Mouse (Mus musculus) intestine, embryonic 16.5 days (tissue): ENCODE measurements around the gene Cd40. TPM values are rescaled to one million over a fixed set of nuclear protein-coding genes. Genes with fewer than 3 reads are reported as not detected.

Experiments
- ATAC-seq: fragments of 200-750 bp; cut with Nextera tagmentation; 2 replicates; pipeline ENCODE4 v1.8.0; 2017; ENCODE audit warnings: moderate TSS enrichment, moderate library complexity
- H3K27ac ChIP-seq: fragments of 300-500 bp; sonication (generic); 2 replicates; pipeline ENCODE4 v1.5.1; 2014; ENCODE audit warnings: mild to moderate bottlenecking, low read length
- H3K27me3 ChIP-seq: fragments of 300-500 bp; sonication (generic); replicated peaks from 2 replicates; pipeline ENCODE4 v1.6.1; 2014; ENCODE audit warnings: low read length, control low read depth, mixed read lengths; ENCODE audit not compliant: control insufficient read depth, insufficient read depth
- H3K36me3 ChIP-seq: fragments of 300-500 bp; sonication (generic); 2 replicates; pipeline ENCODE4 v1.6.1; 2014; ENCODE audit warnings: low read length, control low read depth; ENCODE audit not compliant: control insufficient read depth, insufficient read depth
- H3K4me1 ChIP-seq: fragments of 300-500 bp; sonication (generic); 2 replicates; pipeline ENCODE4 v1.6.1; 2014; ENCODE audit warnings: low read length, control low read depth, mixed read lengths; ENCODE audit not compliant: control insufficient read depth, insufficient read depth
- H3K4me2 ChIP-seq: fragments of 300-500 bp; sonication (generic); 2 replicates; pipeline ENCODE4 v1.6.1; 2014; ENCODE audit warnings: low read depth, low read length, control low read depth
- H3K4me3 ChIP-seq: fragments of 300-500 bp; sonication (generic); 2 replicates; pipeline ENCODE4 v1.5.1; 2014; ENCODE audit warnings: mild to moderate bottlenecking, low read length
- H3K9ac ChIP-seq: fragments of 300-500 bp; sonication (generic); 2 replicates; pipeline ENCODE4 v1.6.1; 2014; ENCODE audit warnings: low read depth, low read length
- H3K9me3 ChIP-seq: fragments of 300-500 bp; sonication (generic); 2 replicates; pipeline ENCODE4 v1.6.1; 2016; ENCODE audit warnings: low read length, control low read depth; ENCODE audit not compliant: control insufficient read depth
- WGBS: fragments of 180-500 bp; shearing (Covaris S2); extraction: QIAGEN DNeasy Blood & Tissue Kit; methylation state at CpG from one replicate; pipeline ENCODE4 v1.1.7; 2014; 5-methylcytosine and 5-hydroxymethylcytosine counted together
- polyA plus RNA-seq: library from polyadenylated mRNA; unstranded; fragments of >200 nt; fragmentation: Nextera tagmentation; extraction: Ambion mirVana; gene quantifications from 2 replicates; pipeline ENCODE4 v1.2.1, GENCODE M21; 2015

Cd40 gene
- 7.6 and 9.7 TPM in 2 replicates for polyA plus RNA-seq

GRCm38 (mm10) chr2:165054888-165055852, at the start of gene Cd40:
Gene Cd40 (plus strand): TSS chr2:165055627.
- Histone ChIP-seq H3K4me3 (peak within 1 kb of the TSS; percentile 51), H3K4me1 (peaks cover 16% of the 10 kb centered on the region; the same call in 1 of the 2 replicates), H3K9ac (peak within 1 kb of the TSS; percentile 65), H3K27ac (no peak within 1 kb of the TSS), H3K4me2 (peak within 1 kb of the TSS; percentile 60), H3K9me3 (no peaks in the 10 kb centered on the region), H3K36me3 (no peaks in the 10 kb centered on the region), H3K27me3 (0 out of 2 replicates have a peak, but pooled peaks cover 7% of the 10 kb centered on the region)
- WGBS, result 13% methylated on average over 25 of the region's 25 CpGs
- ATAC-seq, result peak; percentile 97

GRCm38 (mm10) chr2:165006813-165007212, 48.6 kb upstream of the Cd40 start:
- Histone ChIP-seq H3K36me3 (peaks cover 40% of the 10 kb centered on the region), H3K4me3 (no peak overlapping the region), H3K4me2 (no peak overlapping the region), H3K4me1 (no peaks in the 10 kb centered on the region), H3K9me3 (no peaks in the 10 kb centered on the region), H3K27ac (no peak overlapping the region), H3K27me3 (no peaks in the 10 kb centered on the region), H3K9ac (no peak overlapping the region)
- ATAC-seq, result no peak
- WGBS, result 88% methylated on average over 4 of the region's 4 CpGs

- WGBS, result 97% methylated on average over 1 of the region's 1 CpGs
- Histone ChIP-seq H3K4me2 (no peak overlapping the region), H3K4me3 (no peak overlapping the region), H3K36me3 (peaks cover 30% of the 10 kb centered on the region), H3K9ac (no peak overlapping the region), H3K9me3 (no peaks in the 10 kb centered on the region), H3K27me3 (no peaks in the 10 kb centered on the region), H3K4me1 (no peaks in the 10 kb centered on the region), H3K27ac (no peak overlapping the region)
- no peak for ATAC-seq
Observed at GRCm38 (mm10) chr2:165007986-165008385, 47.4 kb upstream of the Cd40 start.

DNA sequence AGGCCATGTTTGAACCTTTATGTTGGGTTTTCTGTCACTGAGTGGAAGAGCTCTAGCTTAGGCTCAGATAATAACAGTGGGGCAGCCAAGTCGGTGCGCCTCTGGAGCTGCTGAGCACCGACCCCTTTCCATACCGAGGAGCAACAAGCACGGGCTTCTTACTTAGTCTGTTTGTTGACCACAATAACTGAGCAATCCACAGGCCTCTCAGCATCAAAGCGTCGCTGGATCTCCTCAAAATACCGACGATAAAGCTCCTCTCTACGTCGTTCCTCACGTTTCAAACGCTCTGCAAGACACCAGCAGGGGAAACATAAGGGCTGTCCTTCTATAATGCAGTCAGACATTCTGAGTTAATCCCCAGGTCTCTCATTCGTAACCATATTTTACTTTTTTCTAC, 46.3 kb upstream of the Cd40 start:
- Histone ChIP-seq H3K4me3 (no peak overlapping the region), H3K4me1 (no peaks in the 10 kb centered on the region), H3K9me3 (no peaks in the 10 kb centered on the region), H3K9ac (no peak overlapping the region), H3K36me3 (peaks cover 21% of the 10 kb centered on the region), H3K27me3 (no peaks in the 10 kb centered on the region), H3K27ac (no peak overlapping the region), H3K4me2 (no peak overlapping the region)
- no peak for ATAC-seq
- WGBS, result 96% methylated on average over 14 of the region's 14 CpGs

DNA sequence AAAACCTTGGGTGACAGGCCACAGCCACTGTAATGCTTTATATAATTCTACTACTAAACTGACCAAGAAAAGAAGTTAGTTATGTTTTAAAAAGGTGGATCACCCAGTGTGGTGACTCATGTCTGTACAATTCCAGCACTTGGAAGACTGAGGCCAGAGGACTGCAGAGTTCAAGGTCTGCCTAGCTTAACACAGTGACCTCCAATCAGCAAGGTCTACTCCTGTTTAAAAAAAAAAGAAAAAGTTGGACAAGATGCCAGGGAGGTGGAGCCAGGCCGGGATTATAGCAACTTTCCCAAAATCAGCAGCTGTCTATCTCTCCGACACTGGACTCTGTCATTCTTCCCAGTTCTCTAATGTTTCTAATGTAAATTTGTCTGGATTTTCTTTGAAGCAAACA, 45.8 kb upstream of the Cd40 start:
- H3K9ac ChIP-seq, result no peak overlapping the region
- 82% methylated on average over 2 of the region's 2 CpGs for WGBS

DNA sequence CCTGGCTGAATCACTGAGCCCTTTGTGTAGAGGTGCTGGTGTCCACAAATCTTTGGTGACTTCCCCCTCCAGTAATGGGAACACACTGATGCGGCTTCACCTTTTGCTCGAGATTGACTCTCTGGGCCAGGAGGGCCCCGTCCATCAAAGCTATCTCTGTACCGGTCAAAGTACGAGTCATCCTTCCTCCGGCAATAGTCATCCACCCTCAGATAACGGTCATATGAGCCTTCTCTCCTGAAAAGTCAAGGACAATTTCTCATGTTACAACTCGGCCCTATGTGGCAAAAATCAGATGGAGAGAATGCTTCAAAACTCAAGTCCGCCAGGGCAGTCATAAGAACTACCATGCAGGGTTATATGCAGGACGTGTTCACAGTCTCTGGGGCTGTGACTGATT, 45.1 kb upstream of the Cd40 start:
- no peak overlapping the region for H3K4me3 ChIP-seq
- H3K9ac ChIP-seq, result no peak overlapping the region
- H3K9me3 ChIP-seq, result no peaks in the 10 kb centered on the region
- ATAC-seq, result no peak
- WGBS, result 75% methylated on average over 10 of the region's 10 CpGs
- H3K36me3 ChIP-seq, result peaks cover 18% of the 10 kb centered on the region
- no peak overlapping the region for H3K4me2 ChIP-seq
- no peaks in the 10 kb centered on the region for H3K4me1 ChIP-seq
- no peaks in the 10 kb centered on the region for H3K27me3 ChIP-seq
- H3K27ac ChIP-seq, result no peak overlapping the region

More for the DNA sequence above, 45.8 kb upstream of the Cd40 start:
- no peaks in the 10 kb centered on the region for H3K9me3 ChIP-seq
- H3K36me3 ChIP-seq, result peaks cover 19% of the 10 kb centered on the region
- no peak overlapping the region for H3K4me2 ChIP-seq
- no peaks in the 10 kb centered on the region for H3K4me1 ChIP-seq
- H3K4me3 ChIP-seq, result no peak overlapping the region
- H3K27ac ChIP-seq, result no peak overlapping the region
- no peaks in the 10 kb centered on the region for H3K27me3 ChIP-seq
- no peak for ATAC-seq

DNA sequence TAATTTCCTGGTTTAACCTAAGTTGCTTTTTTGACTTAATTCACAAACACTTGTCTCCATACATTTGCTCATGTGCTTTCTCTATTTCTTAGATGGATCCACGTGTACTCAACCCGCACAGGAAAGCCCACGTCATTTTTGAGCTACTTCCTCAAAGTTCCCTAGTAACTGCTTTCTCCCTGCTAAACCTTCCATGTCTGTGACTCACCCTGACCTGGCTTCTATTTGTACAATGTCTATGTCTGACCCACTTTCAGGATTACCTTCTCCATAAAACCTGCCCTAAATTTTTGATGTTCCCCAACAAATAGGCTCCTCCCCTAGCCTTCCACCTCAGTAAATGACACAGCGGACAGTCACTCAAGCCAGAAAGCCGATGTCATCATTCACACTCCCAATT, 40.5 kb upstream of the Cd40 start:
- no peak for ATAC-seq
- peaks cover 3% of the 10 kb centered on the region; the same call in 1 of the 2 replicates for H3K36me3 ChIP-seq
- H3K4me1 ChIP-seq, result no peaks in the 10 kb centered on the region
- no peak overlapping the region for H3K27ac ChIP-seq
- H3K9ac ChIP-seq, result no peak overlapping the region
- no peak overlapping the region for H3K4me3 ChIP-seq
- WGBS, result 89% methylated on average over 5 of the region's 5 CpGs
- no peak overlapping the region for H3K4me2 ChIP-seq
- no peaks in the 10 kb centered on the region for H3K9me3 ChIP-seq
- no peaks in the 10 kb centered on the region for H3K27me3 ChIP-seq

GRCm38 (mm10) chr2:165020490-165020889, 34.9 kb upstream of the Cd40 start:
- Histone ChIP-seq H3K4me3 (no peak overlapping the region), H3K27ac (no peak overlapping the region), H3K9me3 (no peaks in the 10 kb centered on the region), H3K9ac (no peak overlapping the region), H3K27me3 (no peaks in the 10 kb centered on the region), H3K4me1 (no peaks in the 10 kb centered on the region), H3K4me2 (no peak overlapping the region), H3K36me3 (peaks cover 9% of the 10 kb centered on the region; the same call in 1 of the 2 replicates)
- WGBS, result 85% methylated on average over 3 of the region's 3 CpGs
- no peak for ATAC-seq

DNA sequence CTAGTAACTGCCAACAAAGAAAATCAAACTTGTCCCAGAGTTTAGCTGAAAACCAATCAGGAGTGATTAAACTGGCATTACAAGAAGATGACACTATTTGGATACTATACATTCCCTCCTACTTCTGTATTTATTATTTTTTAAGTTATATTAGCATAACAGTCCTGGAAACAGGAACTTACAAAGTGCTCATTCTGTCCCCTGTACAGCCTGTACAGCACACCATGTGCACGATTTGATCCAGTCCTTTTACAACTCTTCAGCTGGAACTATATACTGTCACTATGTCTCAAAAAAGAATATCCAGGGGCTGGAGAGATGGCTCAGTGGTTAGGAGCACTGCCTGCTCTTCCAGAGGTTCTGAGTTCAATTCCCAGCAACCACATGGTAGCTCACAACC, 28.3 kb upstream of the Cd40 start:
- Histone ChIP-seq H3K4me2 (no peak overlapping the region), H3K27ac (no peak overlapping the region), H3K27me3 (no peaks in the 10 kb centered on the region), H3K4me1 (no peaks in the 10 kb centered on the region), H3K9ac (no peak overlapping the region), H3K36me3 (peaks cover 5% of the 10 kb centered on the region; the same call in 1 of the 2 replicates), H3K9me3 (no peaks in the 10 kb centered on the region), H3K4me3 (no peak overlapping the region)
- ATAC-seq, result no peak
- 55% methylated on average over 1 of the region's 1 CpGs for WGBS
